Mouse (Mus musculus) macrophage (primary cell): ENCODE data around the gene Kif27. TPM values are rescaled to one million over a fixed set of nuclear protein-coding genes. Genes with fewer than 3 reads are reported as not detected.
"Not testable (repeated sequence)": the region's sequence is repeated elsewhere in the genome, so short reads cannot be mapped to it uniquely, and the experiment has no call there.

Source experiments
- H3K27ac ChIP-seq: fragments of 350-480 bp; formaldehyde crosslinking; 2 replicates; pipeline ENCODE4 v1.9.0; 2021
- H3K36me3 ChIP-seq: fragments of 350-480 bp; formaldehyde crosslinking; 2 replicates; pipeline ENCODE4 v1.9.0; 2021; ENCODE audit errors: inconsistent target
- H3K4me3 ChIP-seq: fragments of 350-480 bp; formaldehyde crosslinking; 2 replicates; pipeline ENCODE4 v1.9.0; 2021; ENCODE audit errors: inconsistent target
- H3K79me2 ChIP-seq: fragments of 350-480 bp; formaldehyde crosslinking; 2 replicates; pipeline ENCODE4 v1.9.0; 2021; ENCODE audit errors: inconsistent target
- WGBS: methylation state at CpG from one replicate; pipeline ENCODE4 v1.1.7; 2026; ENCODE audit warnings: inconsistent platforms; ENCODE audit not compliant: missing documents; 5-methylcytosine and 5-hydroxymethylcytosine counted together
- polyA plus RNA-seq: library from polyadenylated mRNA; stranded (reverse); fragments of 250-400 nt; gene quantifications from 3 replicates; pipeline ENCODE4 v1.2.4, GENCODE M21; 2018; ENCODE audit warnings: inconsistent platforms
- total RNA-seq, 78 experiments: library from RNA; depleted of rRNA; stranded (reverse); fragments of 250-400 nt; gene quantifications; 1 replicate in 9 of 78; 2 replicates in 24 of 78; 3 replicates in 43 of 78; 4 replicates in 2 of 78; pipeline ENCODE4 v1.2.4; 2018; ENCODE audit warnings: inconsistent platforms in 56 of 78

Gene Kif27
- total RNA-seq (2018; cell fraction: chromatin; rRNA removed) = 1 to 10 TPM in 5 of 26 experiments, under 1 TPM in 17, not detected in 4; 0.13 to 1.6 (median 0.48) TPM
- under 1 TPM in 20 of 26 experiments, not detected in 6; 0.03 to 0.24 (median 0.07) TPM for total RNA-seq (2018; cell fraction: cytosol; rRNA removed)
- 1 to 10 TPM in 2 of 26 experiments, under 1 TPM in 21, not detected in 3; 0.10 to 1.8 (median 0.36) TPM for total RNA-seq (2018; cell fraction: nucleus; rRNA removed)
- polyA plus RNA-seq = 0.10 to 0.20 TPM (median 0.14 TPM) in 3 replicates

DNA sequence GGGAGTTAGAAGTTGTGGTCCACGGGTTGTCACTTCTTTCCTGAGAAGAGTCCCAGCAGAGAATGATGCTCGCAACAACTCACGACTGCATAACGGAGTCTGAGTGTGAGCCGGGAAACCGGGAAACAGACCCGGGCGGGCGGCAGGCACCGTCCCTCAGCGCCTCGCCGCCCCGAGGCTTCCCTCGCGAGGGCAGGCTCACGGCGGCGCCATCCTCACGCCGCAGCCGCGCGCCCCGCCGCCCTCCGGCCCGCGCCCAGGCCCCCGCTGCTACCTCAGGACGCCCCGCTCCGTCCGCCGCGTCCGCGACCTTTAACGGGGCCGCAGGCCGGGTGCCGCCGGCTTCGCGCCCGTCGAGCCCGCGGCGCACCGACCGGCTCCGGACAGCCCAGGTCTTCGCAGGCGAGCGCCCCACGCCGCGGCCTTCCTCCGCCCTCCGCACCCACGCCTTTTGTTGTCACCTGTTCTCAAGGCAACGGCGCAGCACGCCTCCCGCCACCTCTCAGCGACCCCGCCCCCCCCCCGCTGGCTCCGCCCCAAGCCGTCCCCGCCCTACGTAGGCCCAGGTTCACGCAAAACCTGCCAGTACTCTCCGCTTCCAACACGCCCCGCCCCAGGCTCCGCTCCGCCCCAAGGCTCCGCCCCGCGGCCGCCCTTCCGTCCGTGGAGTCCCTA lies at the start of gene Kif27:
Kif27 (minus strand) TSS at position 494 of the 675 bp plus-strand sequence.
- H3K36me3 ChIP-seq = no peaks in the 10 kb centered on the region
- H3K4me3 ChIP-seq = no peak within 1 kb of the TSS; the same call in 1 of the 2 replicates
- no peak within 1 kb of the TSS for H3K27ac ChIP-seq
- 2% methylated on average over 84 of the region's 85 CpGs for WGBS
- H3K79me2 ChIP-seq = no peaks in the 10 kb centered on the region

GRCm38 (mm10) chr13:58403243-58403642 lies 44.3 kb upstream of the Kif27 start, which contains the start of gene Hnrnpk:
Hnrnpk (minus strand) TSS chr13:58403343.
- H3K36me3 ChIP-seq = peaks cover 16% of the 10 kb centered on the region
- H3K4me3 ChIP-seq = peak within 1 kb of the TSS; percentile 52
- 21% methylated on average over 7 of the region's 17 CpGs for WGBS
- H3K27ac ChIP-seq = peak within 1 kb of the TSS; percentile 78
- H3K79me2 ChIP-seq = peaks cover 79% of the 10 kb centered on the region

DNA sequence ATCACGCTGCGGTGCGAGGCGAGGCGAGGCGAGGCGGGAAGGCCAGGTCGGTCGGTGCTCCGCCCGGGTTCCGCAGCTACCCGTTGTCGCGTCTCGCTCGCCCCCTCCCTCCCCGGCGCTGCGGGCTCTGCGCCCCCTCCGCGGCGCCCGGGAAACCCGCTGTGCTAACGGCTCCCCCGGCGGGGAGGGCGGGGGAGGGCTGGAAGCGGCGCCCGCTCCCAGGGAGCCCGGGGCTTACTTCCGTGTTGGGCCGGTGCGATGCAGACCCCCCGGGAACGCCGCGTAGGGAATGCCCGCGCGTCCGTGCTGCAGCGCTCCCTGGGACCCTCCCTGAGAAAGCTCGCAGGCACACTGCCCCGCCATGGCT lies 43.8 kb upstream of the Kif27 start:
- Histone ChIP-seq H3K27ac (peak overlapping the region; percentile 78), H3K4me3 (peak overlapping the region; percentile 52), H3K79me2 (peaks cover 84% of the 10 kb centered on the region), H3K36me3 (peaks cover 22% of the 10 kb centered on the region)
- WGBS = 2% methylated on average over 12 of the region's 48 CpGs

DNA sequence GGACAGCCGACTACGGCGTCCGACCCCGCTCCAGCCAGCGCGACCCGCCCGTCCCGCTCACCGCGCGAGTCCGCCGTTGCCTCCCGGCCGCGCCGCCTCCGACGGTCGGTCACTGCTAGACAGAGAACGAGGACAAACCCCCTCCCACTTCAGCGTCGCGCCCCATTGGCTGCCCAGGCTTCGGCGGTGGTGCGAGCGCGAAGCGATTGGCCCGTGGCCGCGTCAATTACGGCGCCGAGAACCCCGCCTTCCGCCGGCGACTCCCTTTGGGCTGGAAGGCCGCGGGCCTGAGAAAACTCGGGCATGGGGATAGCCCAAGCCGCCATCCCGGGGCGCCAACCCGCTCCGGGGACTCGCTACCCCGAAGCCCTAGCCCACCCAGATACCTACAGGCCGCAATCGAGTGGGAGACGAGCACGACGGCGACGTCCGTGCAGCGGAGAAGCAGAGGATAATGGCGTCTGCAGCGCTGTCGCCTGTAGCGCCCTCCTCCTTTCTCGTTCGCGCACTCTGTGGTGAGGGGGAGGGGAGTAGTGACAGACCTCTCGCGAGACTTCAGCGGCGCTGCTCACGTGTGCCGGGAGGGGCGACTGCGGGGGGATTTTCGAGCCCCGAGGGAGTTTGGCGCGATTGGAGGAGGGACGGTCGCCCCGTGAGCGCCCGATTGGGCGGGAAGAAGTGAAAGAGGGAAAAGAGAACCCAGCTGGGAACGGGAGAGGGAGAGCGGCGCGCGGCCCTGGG lies 43.3 kb upstream of the Kif27 start, which contains the start of gene Rmi1:
Rmi1 (plus strand) TSS at position 246 of the 741 bp plus-strand sequence.
- peak within 1 kb of the TSS; percentile 88 for H3K4me3 ChIP-seq
- peaks cover 27% of the 10 kb centered on the region for H3K36me3 ChIP-seq
- under 1% methylated on average over 69 of the region's 91 CpGs for WGBS
- H3K27ac ChIP-seq = peak within 1 kb of the TSS; percentile 78
- H3K79me2 ChIP-seq = peaks cover 84% of the 10 kb centered on the region

DNA sequence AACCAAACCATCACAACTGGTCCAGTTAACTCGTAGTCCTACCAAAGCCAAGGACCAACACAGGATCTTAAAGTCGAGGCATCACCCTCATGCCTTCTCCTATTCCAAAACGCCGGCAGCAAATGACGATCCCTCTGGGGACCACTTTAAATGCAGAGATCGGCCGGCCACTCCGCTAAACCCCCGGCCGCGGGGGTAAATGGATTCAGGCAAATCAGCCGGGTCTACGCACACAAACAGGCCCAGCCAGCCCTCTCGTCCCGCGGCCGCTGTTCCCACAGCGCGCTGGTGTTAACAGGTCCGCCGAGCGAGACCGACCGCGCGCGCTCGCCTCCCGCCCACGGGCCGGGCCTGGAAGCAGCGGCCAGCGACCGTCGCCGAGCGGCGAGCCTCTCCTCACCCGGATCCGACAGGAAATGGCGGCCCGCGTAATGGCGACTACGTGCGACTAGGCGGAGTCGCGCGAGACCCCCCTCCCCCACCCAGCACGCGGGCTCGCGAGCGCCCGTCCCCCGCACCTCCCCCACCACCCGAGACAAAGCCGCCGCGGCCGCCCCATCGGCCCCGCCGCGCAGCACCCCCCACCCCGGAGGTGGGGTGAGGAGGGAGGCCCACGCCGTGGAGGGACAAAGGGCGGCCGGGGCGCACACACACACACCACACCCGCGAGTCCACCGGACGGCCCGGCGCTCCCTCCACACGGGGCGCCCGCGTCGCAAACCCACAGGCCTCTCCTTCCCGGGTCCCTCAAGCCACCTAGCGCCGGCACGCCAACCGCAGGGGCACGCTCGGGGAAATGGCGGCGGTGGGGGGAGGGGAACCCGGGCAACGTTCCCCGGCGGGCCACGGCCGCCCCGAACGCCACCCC lies 42.4 kb upstream of the Kif27 start:
- Histone ChIP-seq H3K4me3 (peak overlapping the region; percentile 88), H3K36me3 (peaks cover 35% of the 10 kb centered on the region), H3K27ac (peak overlapping the region; percentile 56), H3K79me2 (peaks cover 84% of the 10 kb centered on the region)
- WGBS = 2% methylated on average over 68 of the region's 100 CpGs

DNA sequence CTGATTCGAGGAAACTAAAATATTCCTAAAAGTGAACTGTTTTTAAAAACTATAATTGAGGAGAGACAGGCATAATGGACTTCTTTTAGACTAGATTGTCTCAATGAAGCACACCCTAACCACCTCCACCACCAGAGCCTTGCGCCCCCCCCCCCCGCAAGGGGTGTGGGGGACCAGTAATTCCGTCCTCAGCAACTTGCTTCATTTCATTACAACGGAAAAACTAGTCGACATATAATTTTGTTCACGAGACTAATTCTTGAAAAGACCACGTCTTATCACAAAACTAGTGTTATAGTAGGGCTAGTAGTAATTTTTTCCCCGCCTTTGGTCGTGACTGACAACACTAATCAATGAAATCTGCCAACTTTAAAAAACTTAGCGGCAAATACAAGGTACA lies 41.7 kb upstream of the Kif27 start:
- Histone ChIP-seq H3K36me3 (peaks cover 43% of the 10 kb centered on the region), H3K79me2 (peaks cover 84% of the 10 kb centered on the region), H3K4me3 (peak overlapping the region; percentile 88), H3K27ac (peak overlapping the region; percentile 56)
- WGBS = 0% methylated on average over 9 of the region's 11 CpGs

DNA sequence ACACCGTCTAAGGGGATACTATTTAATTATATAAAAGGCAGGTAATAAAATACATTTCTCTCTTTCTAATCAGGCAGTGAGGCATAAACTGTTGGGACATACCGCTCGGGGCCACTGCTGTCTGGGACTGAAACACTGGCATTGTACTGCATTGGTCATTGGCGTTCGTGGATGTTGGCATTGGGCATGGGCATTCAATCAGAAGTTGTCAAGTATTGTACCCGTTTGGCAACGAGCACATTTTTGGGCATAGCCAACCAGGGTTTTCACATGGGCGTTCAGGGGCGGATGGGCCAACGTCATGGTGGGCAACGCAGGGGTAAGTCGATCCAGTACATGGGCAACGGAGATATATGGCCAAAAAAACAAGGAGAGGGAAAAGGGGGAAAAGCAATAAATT lies 38.7 kb upstream of the Kif27 start:
- 87% methylated on average over 9 of the region's 13 CpGs for WGBS

DNA sequence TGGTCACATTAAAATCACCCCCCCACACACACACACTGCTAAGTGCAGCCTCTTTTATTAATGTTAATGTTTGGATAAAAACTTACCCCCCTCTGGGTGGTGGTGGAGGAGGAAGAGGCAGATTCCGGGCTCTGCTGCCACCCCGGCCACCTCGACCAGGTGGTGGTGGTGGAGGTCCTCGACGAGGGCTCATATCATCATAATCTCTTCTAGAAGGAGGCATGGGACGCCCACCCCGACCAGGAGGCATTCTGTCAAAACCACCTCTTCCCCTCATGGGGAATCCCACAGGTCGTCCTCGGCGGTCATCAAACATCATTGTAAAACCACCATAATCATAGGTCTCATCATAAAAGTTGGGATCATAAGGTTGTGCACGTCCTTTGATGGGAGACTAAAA lies 35.5 kb upstream of the Kif27 start:
- not testable (repeated sequence) for H3K4me3 ChIP-seq, H3K27ac ChIP-seq
- WGBS = 100% methylated on average over 9 of the region's 11 CpGs
- H3K36me3 ChIP-seq = peaks cover 80% of the 10 kb centered on the region
- peaks cover 68% of the 10 kb centered on the region for H3K79me2 ChIP-seq

More for the DNA sequence above, 38.7 kb upstream of the Kif27 start:
- Histone ChIP-seq H3K79me2 (peaks cover 84% of the 10 kb centered on the region), H3K4me3 (no peak overlapping the region), H3K36me3 (peaks cover 71% of the 10 kb centered on the region), H3K27ac (no peak overlapping the region)

GRCm38 (mm10) chr13:58389324-58389951 lies 30.5 kb upstream of the Kif27 start:
- H3K79me2 ChIP-seq = peaks cover 19% of the 10 kb centered on the region; the same call in 1 of the 2 replicates
- H3K27ac ChIP-seq = no peak overlapping the region
- H3K4me3 ChIP-seq = no peak overlapping the region
- 93% methylated on average over 2 of the region's 2 CpGs for WGBS
- H3K36me3 ChIP-seq = peaks cover 31% of the 10 kb centered on the region

- H3K27ac ChIP-seq = no peak overlapping the region
- H3K4me3 ChIP-seq = no peak overlapping the region
- peaks cover 19% of the 10 kb centered on the region; the same call in 1 of the 2 replicates for H3K79me2 ChIP-seq
- WGBS = 61% methylated on average over 3 of the region's 3 CpGs
- H3K36me3 ChIP-seq = peaks cover 20% of the 10 kb centered on the region
Measured at GRCm38 (mm10) chr13:58388379-58388778, 29.5 kb upstream of the Kif27 start.

GRCm38 (mm10) chr13:58387948-58388347 lies 29.0 kb upstream of the Kif27 start:
- Histone ChIP-seq H3K27ac (no peak overlapping the region), H3K79me2 (peaks cover 16% of the 10 kb centered on the region; the same call in 1 of the 2 replicates), H3K4me3 (no peak overlapping the region), H3K36me3 (peaks cover 19% of the 10 kb centered on the region)
- WGBS = 24% methylated on average over 6 of the region's 7 CpGs

DNA sequence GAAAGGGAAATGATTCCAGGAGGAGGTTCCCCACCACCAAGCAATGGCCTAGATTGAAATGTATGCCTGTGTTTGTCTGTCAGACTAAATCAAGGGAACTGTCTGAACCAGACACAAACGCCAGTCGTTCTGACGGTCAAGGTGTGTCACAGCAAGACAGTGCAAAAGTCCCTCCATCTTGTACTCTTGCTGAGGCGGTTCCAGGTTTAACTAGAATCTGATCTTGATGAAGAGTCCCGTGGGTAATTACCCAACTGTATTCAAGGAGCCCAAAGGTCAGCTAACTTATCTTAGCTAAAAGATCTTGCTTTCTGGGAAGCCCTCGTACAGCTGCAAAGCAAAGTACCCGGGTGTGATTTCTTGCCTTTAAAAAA lies 26.6 kb upstream of the Kif27 start:
- no peak overlapping the region for H3K4me3 ChIP-seq
- no peak overlapping the region for H3K27ac ChIP-seq
- peaks cover 30% of the 10 kb centered on the region for H3K36me3 ChIP-seq
- 92% methylated on average over 7 of the region's 7 CpGs for WGBS
- peaks cover 10% of the 10 kb centered on the region; the same call in 1 of the 2 replicates for H3K79me2 ChIP-seq

DNA sequence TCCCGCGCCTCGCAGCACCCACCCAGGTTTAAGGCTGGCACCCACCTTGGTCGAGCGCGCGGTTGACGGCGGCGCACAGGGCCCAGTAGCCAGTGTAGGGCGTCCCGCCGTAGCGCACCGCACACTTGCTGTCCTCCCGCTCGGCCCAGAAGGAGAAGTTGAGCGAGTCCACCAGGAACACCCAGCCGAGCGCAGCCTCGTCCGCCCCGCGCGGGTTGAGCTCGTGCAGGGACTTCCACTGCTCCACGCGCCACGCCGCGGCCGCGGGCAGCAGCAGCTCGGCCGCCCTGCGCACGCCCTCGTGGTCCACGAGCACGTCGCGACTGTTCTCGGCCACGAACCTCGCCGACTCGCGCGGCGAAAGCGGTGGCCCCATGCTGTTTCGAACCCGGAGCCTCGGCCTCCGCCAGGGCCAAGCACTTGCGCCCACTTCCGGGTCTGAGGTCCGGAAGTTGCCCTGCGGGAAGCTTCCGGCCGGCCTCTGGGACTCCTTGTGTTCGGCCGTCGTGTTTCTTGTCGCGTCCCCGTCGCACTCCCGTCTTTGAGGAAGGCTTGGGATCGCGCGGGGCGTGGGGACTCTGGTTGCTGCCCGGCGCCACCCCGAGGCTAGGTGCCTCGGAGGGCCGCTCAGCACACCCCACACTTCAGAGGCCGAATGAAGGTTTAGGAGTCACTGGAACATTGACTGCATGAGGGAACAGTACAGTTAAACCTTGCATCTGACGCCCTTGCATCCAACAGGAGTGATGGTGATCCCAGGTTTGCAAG lies 26.0 kb upstream of the Kif27 start, which contains the start of gene 2210016F16Rik:
2210016F16Rik (minus strand) TSS at position 447 of the 768 bp plus-strand sequence.
- WGBS = 3% methylated on average over 80 of the region's 80 CpGs
- Histone ChIP-seq H3K79me2 (peaks cover 10% of the 10 kb centered on the region; the same call in 1 of the 2 replicates), H3K4me3 (peak within 1 kb of the TSS; percentile 31), H3K27ac (no peak within 1 kb of the TSS), H3K36me3 (peaks cover 28% of the 10 kb centered on the region)
